Mouse (Mus musculus): ENCODE data around the gene Pax4. TPM values are rescaled to one million over a fixed set of nuclear protein-coding genes. Genes with fewer than 3 reads are reported as not detected.

Gene Pax4
- polyA plus RNA-seq, 1 experiment from 2014 or later: not detected

DNA sequence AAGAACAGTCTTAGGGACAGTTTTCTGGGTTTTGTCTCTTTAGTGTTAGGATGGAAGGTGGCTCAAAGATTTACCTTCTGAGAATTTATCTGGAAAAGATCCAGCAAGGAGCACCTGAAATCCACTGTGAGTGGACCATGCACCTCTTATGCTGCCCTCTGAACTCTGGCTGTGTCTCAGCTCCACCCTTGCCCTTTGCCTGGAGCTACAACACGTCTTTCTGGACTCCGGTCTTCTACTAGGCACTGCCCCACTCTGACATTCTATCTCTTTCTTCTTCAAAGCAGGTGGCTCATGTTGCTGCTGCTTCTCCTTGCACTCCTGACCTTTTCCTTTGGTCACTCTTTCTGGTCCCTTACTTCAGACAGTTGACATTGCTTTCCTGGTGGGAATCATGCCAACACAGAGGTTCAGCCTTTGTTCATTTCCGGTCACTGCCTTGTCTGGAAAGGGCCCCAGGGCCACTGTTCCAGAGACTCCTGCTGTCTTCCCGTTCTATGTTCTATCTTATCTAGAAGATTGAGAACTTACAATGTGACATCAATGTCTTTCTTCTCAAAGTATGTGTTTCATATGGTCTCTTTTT is 21.0 kb upstream of the Pax4 start:
- no peak overlapping the region for H3K4me2 ChIP-seq (replicated peaks; ENCODE audit: low read depth, low read length)
- H3K9me3 ChIP-seq (ENCODE audit: control insufficient read depth, low read depth, low read length): no peaks in the 10 kb centered on the region
- 74% methylated on average over 4 of the region's 4 CpGs for WGBS
- H3K27me3 ChIP-seq (ENCODE audit: control insufficient read depth, insufficient read depth, low read length): no peaks in the 10 kb centered on the region
- H3K4me1 ChIP-seq (ENCODE audit: control insufficient read depth, insufficient read depth, low read length): no peaks in the 10 kb centered on the region
- ATAC-seq (ENCODE audit: insufficient number of reproducible peaks, insufficient read depth, low FRiP score, low read depth): no peak
- no peak overlapping the region for H3K4me3 ChIP-seq (ENCODE audit: low read depth, low read length)
- no peaks in the 10 kb centered on the region for H3K36me3 ChIP-seq (ENCODE audit: control insufficient read depth, insufficient read depth, low read length)
- H3K9ac ChIP-seq (replicated peaks; ENCODE audit: low read depth, low read length): no peak overlapping the region
- H3K27ac ChIP-seq (ENCODE audit: low read length): no peak overlapping the region

DNA sequence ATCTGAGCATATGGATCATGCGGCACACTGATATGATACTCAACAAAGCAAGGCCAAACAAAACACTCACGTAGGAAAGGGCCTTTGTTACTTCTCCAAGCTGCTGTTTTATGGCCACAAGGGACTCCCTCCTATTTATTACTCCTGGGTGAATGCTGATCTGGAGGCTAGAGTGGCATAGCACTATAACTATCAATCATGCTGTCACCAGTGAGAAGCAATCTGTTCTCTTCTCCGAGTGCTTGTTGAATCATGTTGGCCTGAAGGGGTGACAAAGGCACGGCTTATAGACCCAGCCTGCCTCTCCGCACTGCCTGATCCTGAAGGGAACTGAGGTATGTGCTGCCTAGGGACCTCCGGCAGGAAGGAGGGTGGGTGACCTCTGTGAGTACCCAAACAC is 15.5 kb upstream of the Pax4 start:
- H3K9ac ChIP-seq (replicated peaks; ENCODE audit: low read depth, low read length): no peak overlapping the region
- 16% methylated on average over 6 of the region's 6 CpGs for WGBS
- H3K27me3 ChIP-seq (ENCODE audit: control insufficient read depth, insufficient read depth, low read length): no peaks in the 10 kb centered on the region
- no peak for ATAC-seq (ENCODE audit: insufficient number of reproducible peaks, insufficient read depth, low FRiP score, low read depth)
- no peak overlapping the region for H3K4me3 ChIP-seq (ENCODE audit: low read depth, low read length)
- H3K9me3 ChIP-seq (ENCODE audit: control insufficient read depth, low read depth, low read length): no peaks in the 10 kb centered on the region
- no peak overlapping the region for H3K4me2 ChIP-seq (replicated peaks; ENCODE audit: low read depth, low read length)
- no peaks in the 10 kb centered on the region for H3K36me3 ChIP-seq (ENCODE audit: control insufficient read depth, insufficient read depth, low read length)
- H3K27ac ChIP-seq (ENCODE audit: low read length): no peak overlapping the region
- H3K4me1 ChIP-seq (ENCODE audit: control insufficient read depth, insufficient read depth, low read length): no peaks in the 10 kb centered on the region

GRCm38 (mm10) chr6:28460534-28460933 is 11.4 kb upstream of the Pax4 start:
- H3K27ac ChIP-seq (ENCODE audit: low read length): no peak overlapping the region
- WGBS: 3% methylated on average over 5 of the region's 5 CpGs
- ATAC-seq (ENCODE audit: insufficient number of reproducible peaks, insufficient read depth, low FRiP score, low read depth): no peak
- no peaks in the 10 kb centered on the region for H3K4me1 ChIP-seq (ENCODE audit: control insufficient read depth, insufficient read depth, low read length)
- no peaks in the 10 kb centered on the region for H3K36me3 ChIP-seq (ENCODE audit: control insufficient read depth, insufficient read depth, low read length)
- no peak overlapping the region for H3K9ac ChIP-seq (replicated peaks; ENCODE audit: low read depth, low read length)
- no peaks in the 10 kb centered on the region for H3K27me3 ChIP-seq (ENCODE audit: control insufficient read depth, insufficient read depth, low read length)
- no peaks in the 10 kb centered on the region for H3K9me3 ChIP-seq (ENCODE audit: control insufficient read depth, low read depth, low read length)
- H3K4me3 ChIP-seq (ENCODE audit: low read depth, low read length): no peak overlapping the region
- H3K4me2 ChIP-seq (replicated peaks; ENCODE audit: low read depth, low read length): no peak overlapping the region

DNA sequence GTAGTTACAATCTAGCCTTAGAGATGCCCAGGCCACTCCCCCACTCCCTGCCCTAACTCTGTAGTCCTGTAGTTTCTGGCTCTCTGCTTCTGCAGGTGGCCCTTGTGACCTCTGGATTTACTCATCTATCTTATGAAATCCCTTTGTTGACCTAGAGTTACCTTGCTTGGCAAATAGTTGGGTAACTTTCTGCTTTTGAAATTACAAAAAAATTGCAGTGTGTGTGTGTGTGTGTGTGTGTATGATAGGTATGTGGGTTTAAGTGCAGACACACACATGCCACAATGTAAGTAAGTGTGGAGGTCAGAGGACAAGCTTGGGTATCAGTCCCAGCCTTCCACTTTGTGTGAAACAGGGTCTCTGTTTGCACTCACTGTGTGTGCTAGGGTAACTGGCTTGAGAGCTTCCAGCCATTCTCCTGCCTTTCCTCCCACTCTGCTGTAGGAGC is 10.1 kb upstream of the Pax4 start:
- no peaks in the 10 kb centered on the region for H3K9me3 ChIP-seq (ENCODE audit: control insufficient read depth, low read depth, low read length)
- ATAC-seq (ENCODE audit: insufficient number of reproducible peaks, insufficient read depth, low FRiP score, low read depth): no peak
- H3K4me3 ChIP-seq (ENCODE audit: low read depth, low read length): no peak overlapping the region
- no peak overlapping the region for H3K9ac ChIP-seq (replicated peaks; ENCODE audit: low read depth, low read length)
- no peaks in the 10 kb centered on the region for H3K27me3 ChIP-seq (ENCODE audit: control insufficient read depth, insufficient read depth, low read length)
- no peak overlapping the region for H3K27ac ChIP-seq (ENCODE audit: low read length)
- no peak overlapping the region for H3K4me2 ChIP-seq (replicated peaks; ENCODE audit: low read depth, low read length)
- no peaks in the 10 kb centered on the region for H3K36me3 ChIP-seq (ENCODE audit: control insufficient read depth, insufficient read depth, low read length)
- no peaks in the 10 kb centered on the region for H3K4me1 ChIP-seq (ENCODE audit: control insufficient read depth, insufficient read depth, low read length)

- peaks cover 20% of the 10 kb centered on the region for H3K27me3 ChIP-seq (ENCODE audit: control insufficient read depth, insufficient read depth, low read length)
- 2% methylated on average over 12 of the region's 12 CpGs for WGBS
- no peaks in the 10 kb centered on the region for H3K36me3 ChIP-seq (ENCODE audit: control insufficient read depth, insufficient read depth, low read length)
Observed at GRCm38 (mm10) chr6:28450977-28451376, 1.8 kb upstream of the Pax4 start.

DNA sequence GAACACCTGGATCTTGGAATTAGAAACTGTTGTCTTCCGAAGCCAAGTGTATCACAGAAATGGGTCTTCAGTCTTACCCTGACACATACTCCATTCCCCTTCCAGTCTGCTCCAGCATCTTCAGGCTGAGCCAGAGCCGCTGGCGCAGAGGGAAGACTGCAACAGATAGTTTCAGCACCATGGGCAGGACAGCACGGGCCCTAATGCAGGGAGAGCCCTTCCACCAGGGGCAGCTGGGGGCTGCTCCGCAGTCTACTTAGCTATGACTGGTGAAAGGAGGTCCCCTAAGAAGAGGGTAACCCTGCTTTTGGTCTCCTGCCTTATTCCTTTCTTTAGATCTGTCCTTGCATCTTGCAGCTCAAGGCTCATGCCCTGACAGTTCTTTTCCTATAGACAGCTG is 1.3 kb upstream of the Pax4 start:
- Histone ChIP-seq H3K4me3 (ENCODE audit: low read depth, low read length) (no peak overlapping the region), H3K9me3 (ENCODE audit: control insufficient read depth, low read depth, low read length) (no peaks in the 10 kb centered on the region), H3K27me3 (ENCODE audit: control insufficient read depth, insufficient read depth, low read length) (peaks cover 20% of the 10 kb centered on the region), H3K4me2 (replicated peaks; ENCODE audit: low read depth, low read length) (no peak overlapping the region), H3K9ac (replicated peaks; ENCODE audit: low read depth, low read length) (no peak overlapping the region), H3K4me1 (ENCODE audit: control insufficient read depth, insufficient read depth, low read length) (no peaks in the 10 kb centered on the region), H3K27ac (ENCODE audit: low read length) (no peak overlapping the region), H3K36me3 (ENCODE audit: control insufficient read depth, insufficient read depth, low read length) (no peaks in the 10 kb centered on the region)
- ATAC-seq (ENCODE audit: insufficient number of reproducible peaks, insufficient read depth, low FRiP score, low read depth): no peak
- WGBS: 11% methylated on average over 5 of the region's 5 CpGs

More at GRCm38 (mm10) chr6:28450977-28451376, 1.8 kb upstream of the Pax4 start:
- Histone ChIP-seq H3K9me3 (ENCODE audit: control insufficient read depth, low read depth, low read length) (no peaks in the 10 kb centered on the region), H3K4me3 (ENCODE audit: low read depth, low read length) (no peak overlapping the region), H3K27ac (ENCODE audit: low read length) (no peak overlapping the region), H3K4me2 (replicated peaks; ENCODE audit: low read depth, low read length) (no peak overlapping the region), H3K9ac (replicated peaks; ENCODE audit: low read depth, low read length) (no peak overlapping the region), H3K4me1 (ENCODE audit: control insufficient read depth, insufficient read depth, low read length) (no peaks in the 10 kb centered on the region)
- ATAC-seq (ENCODE audit: insufficient number of reproducible peaks, insufficient read depth, low FRiP score, low read depth): no peak

DNA sequence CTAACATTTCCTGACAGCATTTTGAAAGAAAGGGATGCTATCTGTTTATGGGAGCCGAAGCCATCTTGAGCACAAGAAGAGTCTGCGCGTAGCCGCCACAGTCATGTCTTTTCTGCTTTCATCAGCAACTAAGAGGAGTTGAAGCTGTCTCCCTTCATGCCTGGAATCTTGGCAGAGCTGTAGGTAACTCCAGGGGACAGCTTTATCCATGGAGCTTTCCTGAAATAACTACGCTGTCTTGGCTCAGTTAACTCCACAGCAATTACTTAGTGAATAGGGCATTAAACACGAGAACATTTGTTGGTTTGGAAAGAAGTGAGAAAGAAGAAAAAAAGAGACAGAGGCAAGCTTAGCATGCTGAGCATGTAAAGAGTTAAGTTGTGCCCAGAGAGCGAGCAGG is 1.2 kb downstream of the Pax4 start:
- H3K36me3 ChIP-seq (ENCODE audit: control insufficient read depth, insufficient read depth, low read length): no peaks in the 10 kb centered on the region
- peaks cover 20% of the 10 kb centered on the region for H3K27me3 ChIP-seq (ENCODE audit: control insufficient read depth, insufficient read depth, low read length)
- WGBS: 87% methylated on average over 7 of the region's 7 CpGs
- no peak overlapping the region for H3K4me3 ChIP-seq (ENCODE audit: low read depth, low read length)
- H3K9ac ChIP-seq (replicated peaks; ENCODE audit: low read depth, low read length): no peak overlapping the region
- no peak overlapping the region for H3K4me2 ChIP-seq (replicated peaks; ENCODE audit: low read depth, low read length)
- H3K9me3 ChIP-seq (ENCODE audit: control insufficient read depth, low read depth, low read length): no peaks in the 10 kb centered on the region
- no peaks in the 10 kb centered on the region for H3K4me1 ChIP-seq (ENCODE audit: control insufficient read depth, insufficient read depth, low read length)
- no peak overlapping the region for H3K27ac ChIP-seq (ENCODE audit: low read length)
- ATAC-seq (ENCODE audit: insufficient number of reproducible peaks, insufficient read depth, low FRiP score, low read depth): no peak

- no peak for ATAC-seq (ENCODE audit: insufficient number of reproducible peaks, insufficient read depth, low FRiP score, low read depth)
- Histone ChIP-seq H3K27me3 (ENCODE audit: control insufficient read depth, insufficient read depth, low read length) (no peaks in the 10 kb centered on the region), H3K4me3 (ENCODE audit: low read depth, low read length) (no peak overlapping the region), H3K36me3 (ENCODE audit: control insufficient read depth, insufficient read depth, low read length) (peaks cover 6% of the 10 kb centered on the region), H3K4me1 (ENCODE audit: control insufficient read depth, insufficient read depth, low read length) (no peaks in the 10 kb centered on the region), H3K9me3 (ENCODE audit: control insufficient read depth, low read depth, low read length) (no peaks in the 10 kb centered on the region), H3K9ac (replicated peaks; ENCODE audit: low read depth, low read length) (no peak overlapping the region), H3K4me2 (replicated peaks; ENCODE audit: low read depth, low read length) (no peak overlapping the region), H3K27ac (ENCODE audit: low read length) (no peak overlapping the region)
- WGBS: 60% methylated on average over 6 of the region's 6 CpGs
Observed at GRCm38 (mm10) chr6:28431538-28431855, 17.7 kb downstream of the Pax4 start.

DNA sequence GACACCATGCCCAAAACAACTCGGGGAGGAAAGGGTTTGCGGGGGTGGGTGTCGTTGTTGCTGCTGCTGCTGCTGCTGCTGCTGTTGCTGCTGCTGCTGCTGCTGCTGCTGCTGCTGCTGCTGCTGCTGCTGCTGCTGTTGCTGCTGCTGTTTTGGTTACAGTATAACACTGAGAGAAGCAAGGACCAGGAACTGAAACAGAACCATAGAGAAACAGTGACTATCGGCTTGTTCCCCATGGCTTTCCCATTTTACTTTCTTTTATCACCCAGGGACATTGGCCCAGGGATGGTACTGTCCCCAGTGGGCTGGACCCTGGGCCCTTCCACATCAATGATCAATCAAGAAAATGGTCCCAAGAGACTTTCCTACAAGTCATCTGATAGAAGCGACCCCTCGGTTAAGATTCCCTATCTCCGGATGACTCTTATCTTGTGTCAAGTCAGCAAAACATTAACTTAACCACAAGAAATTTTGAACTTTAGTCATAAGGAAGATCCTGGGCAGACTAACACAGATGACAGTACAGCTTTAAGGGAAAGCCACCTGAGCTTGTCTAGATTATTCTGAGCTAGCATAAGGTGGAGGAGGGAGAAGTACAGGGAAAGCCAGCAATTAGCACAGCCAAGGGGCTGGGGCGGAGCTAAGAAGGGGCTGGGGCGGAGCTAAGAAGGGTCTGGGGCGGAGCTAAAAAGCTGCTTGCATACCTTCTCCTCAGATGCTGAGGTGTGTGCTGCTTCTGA is 18.2 kb downstream of the Pax4 start:
- H3K27me3 ChIP-seq (ENCODE audit: control insufficient read depth, insufficient read depth, low read length): no peaks in the 10 kb centered on the region
- no peaks in the 10 kb centered on the region for H3K4me1 ChIP-seq (ENCODE audit: control insufficient read depth, insufficient read depth, low read length)
- 71% methylated on average over 10 of the region's 10 CpGs for WGBS
- no peak overlapping the region for H3K27ac ChIP-seq (ENCODE audit: low read length)
- H3K9ac ChIP-seq (replicated peaks; ENCODE audit: low read depth, low read length): no peak overlapping the region
- H3K36me3 ChIP-seq (ENCODE audit: control insufficient read depth, insufficient read depth, low read length): peaks cover 11% of the 10 kb centered on the region
- H3K9me3 ChIP-seq (ENCODE audit: control insufficient read depth, low read depth, low read length): no peaks in the 10 kb centered on the region
- H3K4me3 ChIP-seq (ENCODE audit: low read depth, low read length): no peak overlapping the region
- peak; percentile 36; the same call in 1 of the 2 replicates for ATAC-seq (ENCODE audit: insufficient number of reproducible peaks, insufficient read depth, low FRiP score, low read depth)
- no peak overlapping the region for H3K4me2 ChIP-seq (replicated peaks; ENCODE audit: low read depth, low read length)
